Mouse (Mus musculus): Measurements from ENCODE around the gene Fggy.

DNA sequence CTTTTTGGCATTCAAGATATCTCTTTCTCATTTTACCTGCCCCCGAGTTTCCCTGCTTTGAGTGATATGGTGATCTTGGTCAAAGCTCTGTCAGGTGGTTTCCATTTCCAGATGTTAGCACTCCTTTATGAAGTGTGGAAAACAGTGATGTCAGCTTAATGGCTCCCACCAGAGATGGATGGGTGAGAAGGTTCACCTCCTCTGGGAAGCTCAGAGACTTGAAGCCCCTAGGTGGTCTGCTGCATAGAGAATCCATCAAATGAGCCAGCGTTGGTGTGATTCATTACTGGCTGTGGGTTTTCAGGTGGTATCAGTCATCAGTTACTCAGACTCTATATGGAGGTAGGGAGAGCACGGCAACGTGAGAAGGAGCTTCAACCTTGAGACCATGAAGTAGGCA lies 44.5 kb downstream of the Fggy start:
- TF ChIP-seq CTCF (IDR thresholded peaks at IDR 0.05) (no peak), EP300 (IDR thresholded peaks at IDR 0.05; ENCODE audit: insufficient read depth, low read depth, low read length) (no peak)
